Comparison of ENCODE assay signal across 7 mouse cellular contexts in genomic region chr3:17785106-17786022, GRCm38 (mm10).
DNase-seq lines count a peak whose midpoint lies in the region; ATAC-seq and TF ChIP-seq lines count a peak whose summit lies in the region.

No protein-coding gene starts in this region.

- TF ChIP-seq EP300 in ES-Bruce4 (IDR thresholded peaks at IDR 0.05; ENCODE audit: insufficient read depth, low read depth, low read length), result no peak

- intact Hi-C loops in gastrocnemius, postnatal 14 days (cut with DNase I; ENCODE audit: low total_unique reads), result no loop called here
- intact Hi-C loops in left cerebral cortex, postnatal 10 days (cut with DNase I), result loop anchor here (2.0 to 5.0 kb wide), 3 partner anchors 163 to 967 kb away; no protein-coding TSS in a partner anchor

- ATAC-seq in forebrain, embryonic 12.5 days (ENCODE audit: low FRiP score), result peak; percentile 61
- no peak for ATAC-seq in liver, embryonic 15.5 days (ENCODE audit: insufficient read depth)

- H3K4me2 ChIP-seq in forebrain, embryonic 12.5 days, result peak overlapping the region; percentile 95
- H3K4me2 ChIP-seq in liver, embryonic 15.5 days, result peak overlapping the region; percentile 51; the same call in 1 of the 2 replicates

- peak overlapping the region; percentile 22; the same call in 1 of the 2 replicates for H3K9ac ChIP-seq in ES-Bruce4 (ENCODE audit: low read depth, poor library complexity, severe bottlenecking)
- peak overlapping the region; percentile 93 for H3K9ac ChIP-seq in forebrain, embryonic 12.5 days
- H3K9ac ChIP-seq in liver, embryonic 15.5 days, result no peak overlapping the region

- peak overlapping the region; percentile 76 for H3K4me3 ChIP-seq in E14TG2a.4 (replicated peaks; ENCODE audit: low read length)
- peak overlapping the region; percentile 57; the same call in 1 of the 2 replicates for H3K4me3 ChIP-seq in ES-Bruce4 (ENCODE audit: low read depth, low read length)
- H3K4me3 ChIP-seq in forebrain, embryonic 12.5 days (replicated peaks), result peak overlapping the region; percentile 52
- no peak overlapping the region; the same call in 1 of the 2 replicates for H3K4me3 ChIP-seq in liver, embryonic 15.5 days (replicated peaks)

- TF ChIP-seq POLR2A in ES-Bruce4 (IDR thresholded peaks at IDR 0.05; ENCODE audit: insufficient read depth, low read length), result no peak

- H3K9me3 ChIP-seq in E14TG2a.4 (ENCODE audit: low read length) (no peaks in the 10 kb centered on the region), ES-Bruce4 (replicated peaks; ENCODE audit: control insufficient read depth, insufficient read depth, low read length, poor library complexity, severe bottlenecking) (no peaks in the 10 kb centered on the region)
- no peaks in the 10 kb centered on the region for H3K9me3 ChIP-seq in forebrain, embryonic 12.5 days
- no peaks in the 10 kb centered on the region for H3K9me3 ChIP-seq in liver, embryonic 15.5 days (replicated peaks)

- TF ChIP-seq CTCF in E14TG2a.4 (conservative IDR thresholded peaks at IDR 0.05; ENCODE audit: low read length) (no peak), ES-Bruce4 (IDR thresholded peaks at IDR 0.05; ENCODE audit: low read depth, low read length) (no peak)

- peaks cover 47% of the 10 kb centered on the region for H3K27me3 ChIP-seq in E14TG2a.4 (ENCODE audit: insufficient read depth, low read length)
- H3K27me3 ChIP-seq in ES-Bruce4 (ENCODE audit: control insufficient read depth, insufficient read depth, low read length, poor library complexity, severe bottlenecking), result peaks cover 17% of the 10 kb centered on the region
- no peaks in the 10 kb centered on the region for H3K27me3 ChIP-seq in forebrain, embryonic 12.5 days
- H3K27me3 ChIP-seq in liver, embryonic 15.5 days, result peaks cover 49% of the 10 kb centered on the region

- H3K36me3 ChIP-seq in E14TG2a.4 (ENCODE audit: insufficient read depth, low read length) (no peaks in the 10 kb centered on the region), ES-Bruce4 (ENCODE audit: control insufficient read depth, insufficient read depth, low read length, poor library complexity, severe bottlenecking) (no peaks in the 10 kb centered on the region)
- no peaks in the 10 kb centered on the region for H3K36me3 ChIP-seq in forebrain, embryonic 12.5 days (replicated peaks)
- H3K36me3 ChIP-seq in liver, embryonic 15.5 days (replicated peaks), result no peaks in the 10 kb centered on the region

- DNase-seq in gastrocnemius, postnatal 14 days, result no peak
- no peak for DNase-seq in left cerebral cortex, postnatal 10 days (ENCODE audit: extremely low spot score in 1 of 2, low spot score in 2 of 2)
- DNase-seq in gastrocnemius, adult 8-10 months (ENCODE audit: low spot score in 2 of 2), result no peak

- no peak overlapping the region for H3K27ac ChIP-seq in ES-Bruce4 (ENCODE audit: insufficient read depth, low read length)
- peak overlapping the region; percentile 99 for H3K27ac ChIP-seq in forebrain, embryonic 12.5 days
- H3K27ac ChIP-seq in liver, embryonic 15.5 days (replicated peaks), result no peak overlapping the region

- WGBS in forebrain, embryonic 12.5 days, result 2% methylated on average over 21 of the region's 21 CpGs
- 7% methylated on average over 21 of the region's 21 CpGs for WGBS in liver, embryonic 15.5 days (ENCODE audit: insufficient replicate concordance)

- H3K4me1 ChIP-seq in E14TG2a.4 (replicated peaks; ENCODE audit: low read depth, low read length) (peaks cover 40% of the 10 kb centered on the region), ES-Bruce4 (ENCODE audit: control insufficient read depth, insufficient read depth, low read length) (no peaks in the 10 kb centered on the region)
- peaks cover 36% of the 10 kb centered on the region for H3K4me1 ChIP-seq in forebrain, embryonic 12.5 days
- H3K4me1 ChIP-seq in liver, embryonic 15.5 days (replicated peaks), result no peaks in the 10 kb centered on the region
